Mouse (Mus musculus): ENCODE results near the gene Npcd.

GRCm38 (mm10) chr15:79882623-79883267, 48.7 kb upstream of the Npcd start:
- TF ChIP-seq CTCF (IDR thresholded peaks at IDR 0.05; ENCODE audit: borderline replicate concordance, control insufficient read depth, extremely low read depth, insufficient read depth, low read length, poor library complexity) (no peak), POLR2A (IDR thresholded peaks at IDR 0.05; ENCODE audit: control insufficient read depth, extremely low read depth, insufficient read depth, low read length, poor library complexity) (no peak)
